Mouse (Mus musculus) spleen, adult 2 months (tissue): ENCODE data around the gene Saa1. TPM values are rescaled to one million over a fixed set of nuclear protein-coding genes. Genes with fewer than 3 reads are reported as not detected.
A peak's percentile ranks its signal among the peaks of the same experiment; 100 is the strongest.

Source experiments
- DNase-seq, 2 experiments: peaks; one replicate each; pipeline versions ENCODE4 v3.0.0 to v3.0.0-alpha.2; 2012 to 2021; ENCODE audit warnings: low spot score in 2 of 2, low read depth in 1 of 2
- H3K27ac ChIP-seq: fragments of 200-500 bp; 2 replicates; pipeline ENCODE4 v1.5.1; 2012; ENCODE audit warnings: low read length, inconsistent platforms; ENCODE audit not compliant: insufficient read depth
- H3K27me3 ChIP-seq: fragments of 200-500 bp; 2 replicates; pipeline ENCODE4 v1.6.1; 2012; ENCODE audit warnings: mild to moderate bottlenecking, moderate library complexity, low read length, inconsistent platforms; ENCODE audit not compliant: control insufficient read depth, insufficient read depth
- H3K36me3 ChIP-seq: fragments of 200-500 bp; 2 replicates; pipeline ENCODE4 v1.6.1; 2012; ENCODE audit warnings: mild to moderate bottlenecking, low read length, inconsistent platforms; ENCODE audit not compliant: control insufficient read depth, insufficient read depth
- H3K4me1 ChIP-seq: fragments of 200-500 bp; 2 replicates; pipeline ENCODE4 v1.6.1; 2011; ENCODE audit warnings: inconsistent platforms; ENCODE audit not compliant: control insufficient read depth, insufficient read depth, insufficient read length
- H3K4me3 ChIP-seq: fragments of 200-500 bp; 2 replicates; pipeline ENCODE4 v1.5.1; 2011; ENCODE audit warnings: mild to moderate bottlenecking, inconsistent platforms; ENCODE audit not compliant: insufficient read depth, insufficient read length; ENCODE audit errors: extremely low read depth
- CTCF ChIP-seq: fragments of 200-500 bp; IDR thresholded peaks from 2 replicates; pipeline ENCODE4 v1.5.1; 2011; ENCODE audit warnings: mild to moderate bottlenecking, inconsistent platforms; ENCODE audit not compliant: insufficient read depth, insufficient read length, insufficient replicate concordance; ENCODE audit errors: extremely low read depth
- POLR2A ChIP-seq: fragments of 200-500 bp; IDR thresholded peaks from 2 replicates; pipeline ENCODE4 v1.6.1; 2011; ENCODE audit warnings: low read depth, low read length, inconsistent platforms
- WGBS: fragments of 180-500 bp; shearing (Covaris S2); methylation state at CpG from one replicate; pipeline ENCODE4 v1.1.7; 2018; 5-methylcytosine and 5-hydroxymethylcytosine counted together
- polyA plus RNA-seq: library from polyadenylated mRNA; depleted of rRNA; stranded (reverse); fragments of >200 nt; gene quantifications from 2 replicates; pipeline ENCODE4 v1.2.3, GENCODE M21; 2012

The Saa1 gene
- polyA plus RNA-seq, 1 experiment = not detected

DNA sequence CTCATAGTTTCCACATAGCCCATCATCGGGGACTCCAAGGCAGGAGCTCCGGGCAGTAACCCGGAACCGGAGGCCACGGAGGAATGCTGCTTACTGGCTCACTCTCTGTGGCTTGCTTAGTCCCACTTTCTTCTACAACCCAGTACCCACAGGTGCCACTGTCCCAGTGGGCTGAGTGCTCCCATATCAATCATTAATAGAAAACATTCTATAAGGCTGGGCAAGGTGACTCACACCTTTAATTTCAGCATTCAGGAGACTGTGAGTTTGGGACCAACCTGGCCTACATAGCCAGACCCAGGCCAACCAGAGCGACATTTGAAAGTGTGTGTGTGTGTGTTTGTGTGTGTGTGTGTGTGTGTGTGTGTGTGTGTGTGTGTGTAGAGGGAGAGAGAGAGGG, 19.4 kb downstream of the Saa1 start:
- H3K36me3 ChIP-seq = no peaks in the 10 kb centered on the region
- no peak for DNase-seq
- no peak overlapping the region for H3K27ac ChIP-seq
- H3K4me3 ChIP-seq = no peak overlapping the region
- H3K4me1 ChIP-seq = peaks cover 5% of the 10 kb centered on the region; the same call in 1 of the 2 replicates
- H3K27me3 ChIP-seq = no peaks in the 10 kb centered on the region; the same call in 1 of the 2 replicates
- 93% methylated on average over 6 of the region's 6 CpGs for WGBS
- TF ChIP-seq CTCF (no peak), POLR2A (no peak)

GRCm38 (mm10) chr7:46720460-46720859, 22.3 kb downstream of the Saa1 start:
- Histone ChIP-seq H3K27ac (no peak overlapping the region), H3K4me1 (peaks cover 5% of the 10 kb centered on the region; the same call in 1 of the 2 replicates), H3K36me3 (no peaks in the 10 kb centered on the region), H3K4me3 (no peak overlapping the region), H3K27me3 (no peaks in the 10 kb centered on the region; the same call in 1 of the 2 replicates)
- WGBS = 71% methylated on average over 9 of the region's 9 CpGs
- DNase-seq = no peak
- TF ChIP-seq POLR2A = no peak
- TF ChIP-seq CTCF = no peak

- H3K4me1 ChIP-seq = peaks cover 5% of the 10 kb centered on the region; the same call in 1 of the 2 replicates
- no peak overlapping the region for H3K4me3 ChIP-seq
- no peak for DNase-seq
- no peak overlapping the region for H3K27ac ChIP-seq
- WGBS = 76% methylated on average over 7 of the region's 7 CpGs
- TF ChIP-seq POLR2A (no peak), CTCF (no peak)
- no peaks in the 10 kb centered on the region; the same call in 1 of the 2 replicates for H3K27me3 ChIP-seq
- no peaks in the 10 kb centered on the region for H3K36me3 ChIP-seq
Observed at GRCm38 (mm10) chr7:46719526-46719925, 23.3 kb downstream of the Saa1 start.

GRCm38 (mm10) chr7:46718591-46719270, 24.0 kb downstream of the Saa1 start:
- Histone ChIP-seq H3K4me1 (no peaks in the 10 kb centered on the region), H3K27me3 (no peaks in the 10 kb centered on the region; the same call in 1 of the 2 replicates), H3K27ac (no peak overlapping the region), H3K36me3 (no peaks in the 10 kb centered on the region), H3K4me3 (no peak overlapping the region)
- no peak for DNase-seq
- TF ChIP-seq POLR2A (no peak), CTCF (no peak)
- WGBS = 79% methylated on average over 7 of the region's 7 CpGs

DNA sequence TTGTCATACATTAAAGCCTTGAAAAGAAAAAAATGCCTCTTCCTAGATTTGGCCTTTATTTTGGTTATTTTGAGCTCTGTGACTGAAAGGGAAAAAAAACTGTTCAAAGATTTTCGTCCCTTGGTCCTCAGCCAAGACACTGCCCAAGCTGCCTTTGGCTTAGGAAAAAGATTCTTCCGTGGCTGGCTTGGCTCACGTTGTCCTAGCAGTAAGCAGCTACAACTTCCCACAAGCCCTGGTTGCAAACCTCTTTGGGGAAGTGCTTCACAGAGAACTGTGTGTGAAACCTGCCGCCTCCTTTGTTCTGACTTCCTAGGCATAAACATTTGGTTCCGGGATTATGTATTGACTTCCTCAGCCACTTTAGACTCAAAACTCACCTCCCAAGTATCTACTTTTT, 25.9 kb downstream of the Saa1 start:
- H3K27ac ChIP-seq = no peak overlapping the region
- DNase-seq = no peak
- no peaks in the 10 kb centered on the region for H3K36me3 ChIP-seq
- no peak overlapping the region for H3K4me3 ChIP-seq
- H3K4me1 ChIP-seq = peaks cover 6% of the 10 kb centered on the region; the same call in 1 of the 2 replicates
- H3K27me3 ChIP-seq = no peaks in the 10 kb centered on the region
- 15% methylated on average over 5 of the region's 5 CpGs for WGBS
- TF ChIP-seq CTCF = no peak
- no peak for TF ChIP-seq POLR2A

DNA sequence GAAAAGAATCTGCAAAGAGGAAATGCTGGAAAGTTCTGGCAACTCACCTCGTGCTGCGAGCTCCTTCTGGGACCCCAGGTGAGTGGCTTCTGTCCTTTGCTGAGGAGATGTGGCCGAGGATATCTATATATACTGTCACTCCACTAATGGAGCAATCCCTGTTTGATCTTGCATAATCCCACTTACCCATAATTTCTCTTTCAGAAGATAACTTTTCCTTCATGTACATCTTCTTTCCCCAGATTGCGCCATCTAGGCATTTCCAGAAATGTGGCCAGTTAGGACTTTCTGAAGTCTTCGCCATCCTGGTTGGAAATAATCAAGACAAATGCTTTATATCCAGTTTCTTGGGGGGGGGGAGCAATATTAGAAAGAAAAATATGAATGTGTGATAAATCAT, 27.2 kb downstream of the Saa1 start, which contains the start of gene Saa3:
Saa3 (minus strand) TSS at position 101 of the 400 bp plus-strand sequence.
- no peak for DNase-seq
- Histone ChIP-seq H3K36me3 (no peaks in the 10 kb centered on the region), H3K27ac (no peak within 1 kb of the TSS), H3K4me3 (no peak within 1 kb of the TSS), H3K4me1 (peaks cover 6% of the 10 kb centered on the region; the same call in 1 of the 2 replicates), H3K27me3 (no peaks in the 10 kb centered on the region)
- TF ChIP-seq POLR2A = no peak
- WGBS = 87% methylated on average over 5 of the region's 5 CpGs

- H3K36me3 ChIP-seq = no peaks in the 10 kb centered on the region
- H3K27me3 ChIP-seq = no peaks in the 10 kb centered on the region
- peak; percentile 50 to 66 for DNase-seq
- peaks cover 8% of the 10 kb centered on the region; the same call in 1 of the 2 replicates for H3K4me1 ChIP-seq
- no peak for TF ChIP-seq POLR2A
- peak; percentile 68; the same call in 1 of the 2 replicates for TF ChIP-seq CTCF
- no peak overlapping the region for H3K27ac ChIP-seq
- no peak overlapping the region for H3K4me3 ChIP-seq
- 32% methylated on average over 6 of the region's 6 CpGs for WGBS
Observed at GRCm38 (mm10) chr7:46714518-46714917, 28.3 kb downstream of the Saa1 start.
